9 mouse cellular contexts compared by ENCODE assay signal in the genomic region with DNA sequence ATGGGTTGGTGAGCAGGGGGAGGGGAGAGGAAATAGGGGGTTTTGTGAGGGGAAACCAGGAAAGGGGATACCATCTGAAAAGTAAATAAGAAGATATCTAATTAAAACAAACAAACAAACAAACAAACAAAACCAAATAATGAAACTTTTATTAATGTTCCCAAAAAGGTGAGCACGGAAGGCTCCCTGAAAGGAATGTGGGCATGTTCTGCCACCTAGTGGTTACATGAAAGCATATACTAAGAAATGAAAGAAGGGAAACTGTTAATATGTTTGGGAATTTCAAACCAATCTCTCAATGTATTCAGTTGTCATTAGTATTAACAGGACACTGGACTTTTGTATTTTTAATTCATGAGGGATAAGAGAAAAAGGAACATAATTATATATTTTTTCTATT. TPM values are rescaled to one million over a fixed set of nuclear protein-coding genes. Genes with fewer than 3 reads are reported as not detected.
DNase-seq lines count a peak whose midpoint lies in the region; ATAC-seq and TF ChIP-seq lines count a peak whose summit lies in the region.
"Had no signal": no experiment of that assay in that cellular context is flagged by ENCODE, and none has a peak within 500 bp of the region (broad histone marks: within the 10 kb centered on the region; RNA-seq: fewer than 3 reads in every experiment).

No protein-coding gene starts in this region.

- TF ChIP-seq POLR2A in limb, embryonic 14.5 days (IDR thresholded peaks at IDR 0.05; ENCODE audit: borderline replicate concordance, extremely low read depth, insufficient read depth, insufficient read length), result no peak

- no peak overlapping the region for H3K9ac ChIP-seq in embryonic facial prominence, embryonic 11.5 days (replicated peaks; ENCODE audit: low read length)
- no peak overlapping the region for H3K9ac ChIP-seq in neural tube, embryonic 11.5 days (ENCODE audit: low read length)
- H3K9ac ChIP-seq in limb, embryonic 14.5 days (ENCODE audit: low read depth, low read length, severe bottlenecking), result no peak overlapping the region
- H3K9ac ChIP-seq: limb, embryonic 12.5 days had no signal

- H3K27ac ChIP-seq in embryonic facial prominence, embryonic 11.5 days (replicated peaks; ENCODE audit: low read depth, low read length), result no peak overlapping the region
- H3K27ac ChIP-seq in embryonic facial prominence, embryonic 10.5 days (replicated peaks), result no peak overlapping the region
- H3K27ac ChIP-seq in neural tube, embryonic 11.5 days (ENCODE audit: low read depth, low read length), result no peak overlapping the region
- H3K27ac ChIP-seq in limb, embryonic 14.5 days (replicated peaks; ENCODE audit: low read depth, low read length), result no peak overlapping the region
- H3K27ac ChIP-seq: limb, embryonic 12.5 days had no signal

- no peak overlapping the region for H3K4me2 ChIP-seq in embryonic facial prominence, embryonic 11.5 days (ENCODE audit: low read depth, low read length)
- H3K4me2 ChIP-seq in neural tube, embryonic 11.5 days (ENCODE audit: low read depth), result no peak overlapping the region
- no peak overlapping the region for H3K4me2 ChIP-seq in limb, embryonic 14.5 days (replicated peaks; ENCODE audit: low read depth, low read length, severe bottlenecking)
- H3K4me2 ChIP-seq: limb, embryonic 12.5 days had no signal

- DNase-seq in embryonic facial prominence, embryonic 11.5 days (ENCODE audit: low spot score), result peak; percentile 69
- no peak for DNase-seq in embryonic facial prominence, embryonic 10.5 days (ENCODE audit: low spot score)
- peak; percentile 26 for DNase-seq in neural tube, embryonic 11.5 days (ENCODE audit: low spot score)
- no peak for DNase-seq in neural tube, embryonic 10.5 days (ENCODE audit: extremely low spot score, low spot score)
- peak; percentile 77 for DNase-seq in embryo, embryonic 10.5 days (ENCODE audit: low spot score)
- peak; percentile 83 for DNase-seq in limb, embryonic 14.5 days (ENCODE audit: low spot score)
- no peak for DNase-seq in natural killer cell, adult 2 months (ENCODE audit: low spot score in 2 of 2)
- no peak for DNase-seq in frontal cortex, postnatal 25 days (ENCODE audit: low spot score in 2 of 2)

- no peaks in the 10 kb centered on the region for H3K36me3 ChIP-seq in embryonic facial prominence, embryonic 11.5 days (replicated peaks; ENCODE audit: control insufficient read depth, insufficient read depth, low read depth, low read length)
- no peaks in the 10 kb centered on the region for H3K36me3 ChIP-seq in embryonic facial prominence, embryonic 10.5 days (replicated peaks)
- H3K36me3 ChIP-seq in neural tube, embryonic 11.5 days (ENCODE audit: control insufficient read depth, insufficient read depth, low read length), result no peaks in the 10 kb centered on the region
- H3K36me3 ChIP-seq in limb, embryonic 14.5 days (ENCODE audit: control insufficient read depth, insufficient read depth, low read length), result no peaks in the 10 kb centered on the region
- H3K36me3 ChIP-seq: limb, embryonic 12.5 days had no signal

- no peak for ATAC-seq in embryonic facial prominence, embryonic 11.5 days (replicated peaks; ENCODE audit: insufficient number of reproducible peaks, low FRiP score, low TSS enrichment, low read depth)
- ATAC-seq in neural tube, embryonic 11.5 days (ENCODE audit: insufficient read depth, low FRiP score, low TSS enrichment), result no peak
- no peak for ATAC-seq in limb, embryonic 14.5 days (ENCODE audit: low FRiP score, low read depth)

- H3K27me3 ChIP-seq in embryonic facial prominence, embryonic 11.5 days (ENCODE audit: control insufficient read depth, insufficient read depth, low read length), result no peaks in the 10 kb centered on the region
- no peaks in the 10 kb centered on the region for H3K27me3 ChIP-seq in embryonic facial prominence, embryonic 10.5 days (replicated peaks; ENCODE audit: low read depth, poor library complexity, severe bottlenecking)
- H3K27me3 ChIP-seq in neural tube, embryonic 11.5 days (ENCODE audit: control insufficient read depth, insufficient read depth, low read length), result no peaks in the 10 kb centered on the region
- no peaks in the 10 kb centered on the region for H3K27me3 ChIP-seq in limb, embryonic 14.5 days (ENCODE audit: control insufficient read depth, insufficient read depth, low read length)
- H3K27me3 ChIP-seq: limb, embryonic 12.5 days had no signal

- H3K4me3 ChIP-seq in embryonic facial prominence, embryonic 11.5 days (ENCODE audit: low read depth, low read length), result no peak overlapping the region
- H3K4me3 ChIP-seq in embryonic facial prominence, embryonic 10.5 days, result no peak overlapping the region
- H3K4me3 ChIP-seq in neural tube, embryonic 11.5 days (ENCODE audit: low read depth, low read length), result no peak overlapping the region
- no peak overlapping the region for H3K4me3 ChIP-seq in limb, embryonic 14.5 days (replicated peaks; ENCODE audit: low read length)
- H3K4me3 ChIP-seq: limb, embryonic 12.5 days had no signal

- H3K4me1 ChIP-seq in embryonic facial prominence, embryonic 11.5 days (ENCODE audit: control insufficient read depth, insufficient read depth, low read length), result no peaks in the 10 kb centered on the region
- no peaks in the 10 kb centered on the region for H3K4me1 ChIP-seq in embryonic facial prominence, embryonic 10.5 days
- H3K4me1 ChIP-seq in neural tube, embryonic 11.5 days (ENCODE audit: control insufficient read depth, insufficient read depth, low read length), result no peaks in the 10 kb centered on the region
- no peaks in the 10 kb centered on the region; the same call in 1 of the 2 replicates for H3K4me1 ChIP-seq in limb, embryonic 14.5 days (ENCODE audit: control insufficient read depth, insufficient read depth, low read length)

- WGBS in embryonic facial prominence, embryonic 11.5 days, result 3% methylated on average over 1 of the region's 1 CpGs
- WGBS in embryonic facial prominence, embryonic 10.5 days, result 8% methylated on average over 1 of the region's 1 CpGs
- 5% methylated on average over 1 of the region's 1 CpGs for WGBS in neural tube, embryonic 11.5 days
- WGBS in limb, embryonic 14.5 days, result 6% methylated on average over 1 of the region's 1 CpGs

- no peaks in the 10 kb centered on the region for H3K9me3 ChIP-seq in embryonic facial prominence, embryonic 11.5 days (replicated peaks; ENCODE audit: control insufficient read depth, low read length)
- no peaks in the 10 kb centered on the region for H3K9me3 ChIP-seq in embryonic facial prominence, embryonic 10.5 days
- H3K9me3 ChIP-seq in neural tube, embryonic 11.5 days (ENCODE audit: control insufficient read depth, low read length), result no peaks in the 10 kb centered on the region
- H3K9me3 ChIP-seq in limb, embryonic 14.5 days (ENCODE audit: control insufficient read depth, low read length), result no peaks in the 10 kb centered on the region

RNA-seq across cellular contexts. Expression of a gene that starts 10.3 kb away (rescaled TPM):
- polyA plus RNA-seq in embryonic facial prominence, embryonic 11.5 days (2014; fragmentation: Nextera tagmentation; extraction: Ambion mirVana), result 2.5 and 3.2 TPM in 2 replicates
- polyA plus RNA-seq in embryonic facial prominence, embryonic 10.5 days (2016; fragmentation: Nextera tagmentation; extraction: Ambion mirVana), result 1.3 and 1.6 TPM in 2 replicates
- 1.8 and 2.9 TPM in 2 replicates for polyA plus RNA-seq in neural tube, embryonic 11.5 days (2014; fragmentation: Nextera tagmentation; extraction: Ambion mirVana)
- polyA plus RNA-seq in limb, embryonic 14.5 days (2012; rRNA removed), result 4.8 and 5.0 TPM in 2 replicates
- polyA plus RNA-seq in limb, embryonic 14.5 days (2014; fragmentation: Nextera tagmentation; extraction: Ambion mirVana), result 4.3 and 4.5 TPM in 2 replicates

RNA-seq across cellular contexts. Expression of a gene that starts 31.3 kb away (rescaled TPM):
- 10.5 and 12.3 TPM in 2 replicates for polyA plus RNA-seq in embryonic facial prominence, embryonic 11.5 days (2014; fragmentation: Nextera tagmentation; extraction: Ambion mirVana)
- polyA plus RNA-seq in embryonic facial prominence, embryonic 10.5 days (2016; fragmentation: Nextera tagmentation; extraction: Ambion mirVana), result 9.4 and 9.8 TPM in 2 replicates
- 8.2 and 8.6 TPM in 2 replicates for polyA plus RNA-seq in neural tube, embryonic 11.5 days (2014; fragmentation: Nextera tagmentation; extraction: Ambion mirVana)
- polyA plus RNA-seq in limb, embryonic 14.5 days (2012; rRNA removed), result 20.7 and 23.2 TPM in 2 replicates
- polyA plus RNA-seq in limb, embryonic 14.5 days (2014; fragmentation: Nextera tagmentation; extraction: Ambion mirVana), result 29.0 and 29.4 TPM in 2 replicates

Comparison
In these comparisons a context has a peak if more than half of its experiments do, and no peak if none do; other contexts are left out.
1. DNase-seq: peak in embryonic facial prominence, embryonic 11.5 days (single experiment), neural tube, embryonic 11.5 days (single experiment), embryo, embryonic 10.5 days (single experiment) and limb, embryonic 14.5 days (single experiment); none in embryonic facial prominence, embryonic 10.5 days (single experiment), neural tube, embryonic 10.5 days (single experiment), natural killer cell, adult 2 months (0 of 2) and frontal cortex, postnatal 25 days (0 of 2).